Mouse (Mus musculus): ENCODE results near the gene Snx10.

The Snx10 gene

GRCm38 (mm10) chr6:51636019-51636568, 112.4 kb downstream of the Snx10 start:
- CTCF ChIA-PET: interaction anchor here (0.7 kb wide), 1 partner anchor 584 kb away, joined by 8 read pairs; no protein-coding TSS in a partner anchor

Data from spleen, embryonic (tissue).